Mouse (Mus musculus) megakaryocyte-erythroid progenitor cell, adult 5 weeks (primary cell): ENCODE data around the gene Itgb3. TPM values are rescaled to one million over a fixed set of nuclear protein-coding genes. Genes with fewer than 3 reads are reported as not detected.

Experiments used
- polyA plus RNA-seq: library from polyadenylated mRNA; stranded (reverse); fragments of >175 nt; gene quantifications from 2 replicates; pipeline ENCODE4 v1.2.3, GENCODE M21; 2012

Gene Itgb3
- 3.3 and 4.5 TPM in 2 replicates for polyA plus RNA-seq

DNA sequence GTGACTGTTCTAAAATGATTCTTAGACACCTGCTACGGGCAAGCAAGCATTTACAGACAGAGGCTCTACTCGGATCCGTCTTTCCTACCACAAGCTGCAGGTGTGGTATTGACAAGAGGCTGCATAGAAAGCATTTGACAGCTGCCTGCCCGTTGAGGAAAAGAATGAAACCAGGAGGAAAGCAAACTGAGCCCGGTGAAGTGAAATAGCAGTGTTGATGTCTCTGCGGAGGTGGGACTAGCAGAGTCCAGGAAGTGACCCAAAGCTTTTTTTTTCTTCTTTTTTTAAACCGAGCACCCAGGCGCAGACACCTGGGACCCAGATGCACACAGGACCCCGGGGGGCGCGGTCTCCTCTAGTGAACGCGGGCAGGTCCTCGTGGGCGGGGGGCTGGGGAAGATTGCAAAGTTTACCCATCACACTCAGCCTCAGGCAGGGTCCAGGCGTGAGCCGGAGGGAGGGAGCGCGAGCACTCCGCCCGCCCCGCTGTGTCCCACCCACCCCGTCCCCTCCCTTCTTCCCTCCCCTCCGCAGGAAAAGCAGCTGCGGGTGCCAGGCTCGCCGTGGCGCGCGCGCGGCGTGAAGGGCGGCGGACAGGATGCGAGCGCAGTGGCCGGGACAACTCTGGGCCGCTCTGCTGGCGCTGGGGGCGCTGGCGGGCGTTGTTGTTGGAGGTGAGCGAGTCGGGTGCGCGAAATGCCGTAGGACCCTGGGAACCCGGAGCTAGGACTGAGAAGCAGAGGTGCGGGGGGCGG is at the start of gene Itgb3:
Gene Itgb3 (plus strand): TSS at position 510 of the 755 bp plus-strand sequence.

DNA sequence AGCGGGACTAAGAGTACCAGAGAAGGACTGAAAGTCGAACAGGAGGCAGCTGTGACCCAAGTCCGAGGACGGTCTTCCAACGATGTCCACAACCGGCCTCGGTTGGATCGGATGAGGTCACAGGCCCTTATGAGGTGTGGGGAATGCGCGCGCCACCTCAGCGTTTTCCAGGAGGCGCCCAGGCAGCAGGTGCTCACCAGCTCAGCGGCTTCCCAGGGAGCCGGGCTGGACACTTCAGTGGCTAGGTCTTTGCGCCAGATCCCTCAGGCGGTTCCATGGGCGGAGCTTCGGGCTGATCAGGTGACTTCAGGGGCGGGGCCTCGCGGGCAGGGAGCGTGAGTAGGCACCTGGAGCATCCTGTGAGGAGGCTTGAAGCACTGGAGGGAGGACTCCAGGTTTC is 77.7 kb downstream of the Itgb3 start, which contains the start of gene Gm11639:
Gene Gm11639 (plus strand): TSS at position 160 of the 400 bp plus-strand sequence.

Other genes starting within 250 kb of the Itgb3 start
- gene Kansl1, start 139.1 kb upstream of the Itgb3 start, polyA plus RNA-seq, result 182 and 186 TPM in 2 replicates
- gene Cdc27, start 57.4 kb upstream of the Itgb3 start, polyA plus RNA-seq, result 3.6 and 3.8 TPM in 2 replicates
- gene Myl4, start 57.3 kb upstream of the Itgb3 start, polyA plus RNA-seq, result 2.5 and 3.9 TPM in 2 replicates
- gene Gm11639, start 77.7 kb downstream of the Itgb3 start, polyA plus RNA-seq, result not detected in 2 replicates